Mouse (Mus musculus) CH12.LX (cell line): ENCODE measurements around the gene Nprl3. TPM values are rescaled to one million over a fixed set of nuclear protein-coding genes. Genes with fewer than 3 reads are reported as not detected.

Experiments
- DNase-seq: peaks from one replicate; pipeline ENCODE4 v3.0.0-alpha.2; 2013; ENCODE audit errors: extremely low read depth
- H3K27ac ChIP-seq: 2 replicates; pipeline ENCODE4 v1.5.1; 2012; ENCODE audit warnings: low read depth, mild to moderate bottlenecking, control low read depth, moderate library complexity; ENCODE audit not compliant: insufficient read depth
- H3K27me3 ChIP-seq: replicated peaks from 2 replicates; pipeline ENCODE3; 2012; ENCODE audit warnings: inconsistent platforms
- H3K36me3 ChIP-seq, 2 experiments: replicated peaks in 1 of 2; 2 replicates each; pipeline versions ENCODE3 to v1.6.1; 2012; ENCODE audit warnings: inconsistent platforms in 1 of 2, low read length in 1 of 2, mild to moderate bottlenecking in 1 of 2, mixed read lengths in 1 of 2, moderate library complexity in 1 of 2; ENCODE audit not compliant: control insufficient read depth in 1 of 2, insufficient read depth in 1 of 2
- H3K4me1 ChIP-seq, 2 experiments: 2 replicates each; pipeline ENCODE4 v1.6.1; 2012; ENCODE audit warnings: inconsistent platforms in 1 of 2, moderate library complexity in 1 of 2; ENCODE audit not compliant: insufficient read depth in 2 of 2, control insufficient read depth in 1 of 2
- H3K4me2 ChIP-seq: 2 replicates; pipeline ENCODE4 v1.6.1; 2012; ENCODE audit warnings: low read depth, mild to moderate bottlenecking, control low read depth; ENCODE audit not compliant: poor library complexity, insufficient read depth, severe bottlenecking
- H3K4me3 ChIP-seq, 3 experiments: fragments of 150-350 bp in 1 of 3; sonication (generic) in 1 of 3; replicated peaks in 1 of 3; 2 replicates each; pipeline versions ENCODE3 to v1.5.1; 2011 to 2012; ENCODE audit warnings: low read depth in 2 of 3, low read length in 2 of 3, mild to moderate bottlenecking in 2 of 3, moderate library complexity in 2 of 3, control low read depth in 1 of 3, improper control_type of control experiment in 1 of 3, inconsistent platforms in 1 of 3, mixed read lengths in 1 of 3; ENCODE audit not compliant: poor library complexity in 1 of 3
- H3K79me2 ChIP-seq: replicated peaks from 2 replicates; pipeline ENCODE4 v1.6.1; 2012; ENCODE audit warnings: mild to moderate bottlenecking, moderate library complexity; ENCODE audit not compliant: control insufficient read depth, poor library complexity, insufficient read depth, severe bottlenecking; ENCODE audit errors: extremely low read depth
- H3K9ac ChIP-seq: 2 replicates; pipeline ENCODE4 v1.6.1; 2012; ENCODE audit warnings: low read depth, mild to moderate bottlenecking, control low read depth, moderate library complexity; ENCODE audit not compliant: insufficient read depth
- H3K9me3 ChIP-seq: replicated peaks from 2 replicates; pipeline ENCODE3; 2012; ENCODE audit warnings: low read length, inconsistent platforms, mixed read lengths
- BHLHE40 ChIP-seq: IDR thresholded peaks from 2 replicates; pipeline ENCODE4 v1.6.1; 2011; ENCODE audit warnings: mild to moderate bottlenecking, low read depth, low read length, improper control_type of control experiment
- CHD1 ChIP-seq: IDR thresholded peaks from 2 replicates; pipeline ENCODE4 v1.6.1; 2012; ENCODE audit warnings: low read depth, low read length, improper control_type of control experiment, inconsistent platforms
- CHD2 ChIP-seq: IDR thresholded peaks from 2 replicates; pipeline ENCODE4 v1.6.1; 2011; ENCODE audit warnings: low read length, improper control_type of control experiment
- CTCF ChIP-seq, 2 experiments: IDR thresholded peaks in 1 of 2; conservative IDR thresholded peaks in 1 of 2; 2 replicates each; pipeline ENCODE4 v1.5.1; 2011 to 2012; ENCODE audit warnings: low read depth in 2 of 2, low read length in 2 of 2, improper control_type of control experiment in 1 of 2, inconsistent platforms in 1 of 2, mild to moderate bottlenecking in 1 of 2, moderate library complexity in 1 of 2
- ELF1 ChIP-seq: IDR thresholded peaks from 2 replicates; pipeline ENCODE4 v1.6.1; 2014; ENCODE audit warnings: low read depth, mild to moderate bottlenecking, inconsistent platforms, low read length, improper control_type of control experiment
- EP300 ChIP-seq: IDR thresholded peaks from 2 replicates; pipeline ENCODE4 v1.6.1; 2011; ENCODE audit warnings: low read length, improper control_type of control experiment
- GABPA ChIP-seq: IDR thresholded peaks from 2 replicates; pipeline ENCODE4 v1.6.1; 2012; ENCODE audit warnings: low read depth, low read length, improper control_type of control experiment, inconsistent platforms; ENCODE audit not compliant: insufficient replicate concordance
- MAZ ChIP-seq: IDR thresholded peaks from 2 replicates; pipeline ENCODE4 v1.6.1; 2012; ENCODE audit warnings: low read depth, mild to moderate bottlenecking, inconsistent platforms, low read length, improper control_type of control experiment, moderate library complexity
- MXI1 ChIP-seq: IDR thresholded peaks from 2 replicates; pipeline ENCODE4 v1.6.1; 2011; ENCODE audit warnings: mild to moderate bottlenecking, low read depth, low read length, improper control_type of control experiment
- NRF1 ChIP-seq: IDR thresholded peaks from 2 replicates; pipeline ENCODE4 v1.6.1; 2014; ENCODE audit warnings: low read depth, mild to moderate bottlenecking, inconsistent platforms, low read length, improper control_type of control experiment, moderate library complexity
- PAX5 ChIP-seq: IDR thresholded peaks from 2 replicates; pipeline ENCODE4 v1.6.1; 2012; ENCODE audit warnings: low read length, inconsistent platforms, mixed read lengths
- POLR2AphosphoS2 ChIP-seq: IDR thresholded peaks from 2 replicates; pipeline ENCODE4 v1.6.1; 2011; ENCODE audit warnings: low read depth, low read length, improper control_type of control experiment
- RAD21 ChIP-seq: IDR thresholded peaks from 2 replicates; pipeline ENCODE4 v1.6.1; 2011; ENCODE audit warnings: low read depth, mild to moderate bottlenecking, low read length, improper control_type of control experiment, moderate library complexity
- RCOR1 ChIP-seq: conservative IDR thresholded peaks from 2 replicates; pipeline ENCODE4 v1.6.1; 2012; ENCODE audit warnings: low read depth, mild to moderate bottlenecking, inconsistent platforms, low read length, improper control_type of control experiment
- SMC3 ChIP-seq: IDR thresholded peaks from 2 replicates; pipeline ENCODE4 v1.6.1; 2011; ENCODE audit warnings: low read depth, low read length, improper control_type of control experiment
- TBP ChIP-seq: conservative IDR thresholded peaks from 2 replicates; pipeline ENCODE4 v1.6.1; 2011; ENCODE audit warnings: low read depth, low read length, improper control_type of control experiment
- TCF12 ChIP-seq: IDR thresholded peaks from 2 replicates; pipeline ENCODE4 v1.6.1; 2014; ENCODE audit warnings: low read depth, mild to moderate bottlenecking, inconsistent platforms, low read length, improper control_type of control experiment
- UBTF ChIP-seq: IDR thresholded peaks from 2 replicates; pipeline ENCODE4 v1.6.1; 2012; ENCODE audit warnings: low read depth, mild to moderate bottlenecking, inconsistent platforms, low read length, improper control_type of control experiment, moderate library complexity
- USF1 ChIP-seq: IDR thresholded peaks from 2 replicates; pipeline ENCODE4 v1.6.1; 2014; ENCODE audit warnings: low read depth, mild to moderate bottlenecking, inconsistent platforms, low read length, improper control_type of control experiment
- USF2 ChIP-seq: conservative IDR thresholded peaks from 2 replicates; pipeline ENCODE4 v1.6.1; 2011; ENCODE audit warnings: low read depth, low read length, improper control_type of control experiment
- ZC3H11A ChIP-seq: IDR thresholded peaks from 2 replicates; pipeline ENCODE4 v1.6.1; 2012; ENCODE audit warnings: low read depth, mild to moderate bottlenecking, inconsistent platforms, low read length, improper control_type of control experiment
- ZKSCAN1 ChIP-seq: IDR thresholded peaks from 2 replicates; pipeline ENCODE4 v1.6.1; 2012; ENCODE audit warnings: low read depth, inconsistent platforms, low read length, improper control_type of control experiment, borderline replicate concordance
- ZMIZ1 ChIP-seq: IDR thresholded peaks from 2 replicates; pipeline ENCODE4 v1.6.1; 2012; ENCODE audit warnings: low read depth, mild to moderate bottlenecking, inconsistent platforms, low read length, improper control_type of control experiment
- dilution Hi-C: fragments of 300-500 bp; cut with MboI; formaldehyde crosslinking; loops from 2 replicates; pipeline ENCODE4 v1.14.3; 2020; ENCODE audit warnings: low sequenced_read_pairs; ENCODE audit not compliant: extremely low pct_unique_long_range_greater_than_20kb, extremely low pct_ligation_motif_present
- in situ Hi-C: fragments of 300-500 bp; cut with MboI; formaldehyde crosslinking; loops from 3 replicates; pipeline ENCODE4 v1.14.3; 2019; ENCODE audit warnings: low sequenced_read_pairs, low pct_ligation_motif_present, low pct_unique_long_range_greater_than_20kb, mixed read lengths
- polyA plus RNA-seq: library from polyadenylated mRNA; unstranded; fragments of >175 nt; gene quantifications from 2 replicates; pipeline ENCODE4 v1.2.1, GENCODE M21; 2012; ENCODE audit warnings: low read depth; ENCODE audit not compliant: insufficient read length
- total RNA-seq, 2 experiments: library from RNA; depleted of rRNA; stranded (reverse); fragments of 300-350 nt in 1 of 2; fragments of >200 nt in 1 of 2; gene quantifications; 2 replicates each; pipeline ENCODE4 v1.2.3; 2012 to 2014

Nprl3 gene
- total and polyA plus RNA-seq, 3 experiments = 47.9 to 79.8 (median 51.7) TPM

- in situ Hi-C loops = no loop called here
- no peak overlapping the region for H3K9ac ChIP-seq
These were observed 4.7 kb downstream of the Nprl3 start for GRCm38 (mm10) chr11:32262674-32263415.

GRCm38 (mm10) chr11:32256566-32256965 lies 10.9 kb downstream of the Nprl3 start:
- Histone ChIP-seq H3K9ac (no peak overlapping the region), H3K4me1 (peaks cover 0 to 10% of the 10 kb centered on the region in 2 experiments; a peak in 1 of 4 replicates), H3K4me2 (no peak overlapping the region), H3K27me3 (no peaks in the 10 kb centered on the region), H3K27ac (no peak overlapping the region)
- no peak for TF ChIP-seq RAD21
- no peak for TF ChIP-seq USF2
- no peak for TF ChIP-seq MAZ
- no peak for TF ChIP-seq MXI1
- TF ChIP-seq TCF12 = no peak
- no peak for TF ChIP-seq ZKSCAN1
- TF ChIP-seq TBP = no peak
- TF ChIP-seq EP300 = no peak
- no peak for TF ChIP-seq USF1
- no peak for TF ChIP-seq SMC3
- no peak for TF ChIP-seq BHLHE40
- TF ChIP-seq PAX5 = no peak
- no peak for TF ChIP-seq CTCF (conservative IDR thresholded peaks at IDR 0.05 in 1 of 2, IDR thresholded peaks at IDR 0.05 in 1 of 2; ENCODE audit: low read depth in 2 of 2, low read length in 2 of 2)
- TF ChIP-seq RCOR1 = no peak
- TF ChIP-seq, all 38 proteins: peak for 0
- Histone ChIP-seq H3K36me3 (peaks cover 53 to 90% of the 10 kb centered on the region in 2 experiments), H3K9me3 (no peaks in the 10 kb centered on the region), H3K4me3 (no peak overlapping the region), H3K79me2 (no peaks in the 10 kb centered on the region)
- no peak for DNase-seq
- dilution Hi-C loops (no loop called here), in situ Hi-C loops (no loop called here)

More at GRCm38 (mm10) chr11:32262674-32263415, 4.7 kb downstream of the Nprl3 start:
- Histone ChIP-seq H3K4me2 (no peak overlapping the region), H3K4me3 (no peak overlapping the region), H3K9me3 (no peaks in the 10 kb centered on the region), H3K79me2 (peaks cover 12% of the 10 kb centered on the region), H3K4me1 (peaks cover 5 to 51% of the 10 kb centered on the region in 2 experiments), H3K36me3 (peaks cover 26 to 65% of the 10 kb centered on the region in 2 experiments), H3K27me3 (no peaks in the 10 kb centered on the region), H3K27ac (no peak overlapping the region)
- DNase-seq = no peak
- dilution Hi-C loops = no loop called here
- TF ChIP-seq EP300 (no peak), RCOR1 (no peak), BHLHE40 (no peak), CHD1 (no peak), CTCF (conservative IDR thresholded peaks at IDR 0.05 in 1 of 2, IDR thresholded peaks at IDR 0.05 in 1 of 2; ENCODE audit: low read depth in 2 of 2, low read length in 2 of 2) (no peak), NRF1 (no peak), GABPA (no peak), POLR2AphosphoS2 (no peak), PAX5 (no peak), UBTF (no peak), USF2 (no peak), ZMIZ1 (no peak), CHD2 (no peak), TBP (no peak), ZC3H11A (no peak), ELF1 (no peak), TCF12 (no peak), SMC3 (no peak)
